Mouse (Mus musculus) gastrocnemius, postnatal 25 days (tissue): ENCODE measurements around the gene Zfp111. TPM values are rescaled to one million over a fixed set of nuclear protein-coding genes. Genes with fewer than 3 reads are reported as not detected.

Experiments used
- DNase-seq: peaks from one replicate; pipeline ENCODE4 v3.0.0; 2022
- long read RNA-seq, 2 experiments: library from polyadenylated mRNA; stranded (forward); transcript quantifications; one replicate each; pipeline ENCODE4 v2.0.0; 2021
- total RNA-seq, 2 experiments: library from RNA; stranded (reverse); gene quantifications; 1 replicate in 1 of 2; 2 replicates in 1 of 2; pipeline ENCODE4 v1.2.3; 2021

The Zfp111 gene
- total RNA-seq = 1 to 10 TPM; 2.5 to 2.6 TPM
- long read RNA-seq, experiment 1 = 0 reads
- long read RNA-seq, experiment 2 = 0 reads

- no peak for DNase-seq
Measured at GRCm38 (mm10) chr7:24211343-24211742, at the start of gene Zfp111. Gene Zfp111, minus strand, starts transcription at chr7:24211443.

- DNase-seq = no peak
Measured at GRCm38 (mm10) chr7:24260000-24260312, 48.7 kb upstream of the Zfp111 start.

- no peak for DNase-seq
Measured at GRCm38 (mm10) chr7:24259306-24259999, 48.2 kb upstream of the Zfp111 start.

DNA sequence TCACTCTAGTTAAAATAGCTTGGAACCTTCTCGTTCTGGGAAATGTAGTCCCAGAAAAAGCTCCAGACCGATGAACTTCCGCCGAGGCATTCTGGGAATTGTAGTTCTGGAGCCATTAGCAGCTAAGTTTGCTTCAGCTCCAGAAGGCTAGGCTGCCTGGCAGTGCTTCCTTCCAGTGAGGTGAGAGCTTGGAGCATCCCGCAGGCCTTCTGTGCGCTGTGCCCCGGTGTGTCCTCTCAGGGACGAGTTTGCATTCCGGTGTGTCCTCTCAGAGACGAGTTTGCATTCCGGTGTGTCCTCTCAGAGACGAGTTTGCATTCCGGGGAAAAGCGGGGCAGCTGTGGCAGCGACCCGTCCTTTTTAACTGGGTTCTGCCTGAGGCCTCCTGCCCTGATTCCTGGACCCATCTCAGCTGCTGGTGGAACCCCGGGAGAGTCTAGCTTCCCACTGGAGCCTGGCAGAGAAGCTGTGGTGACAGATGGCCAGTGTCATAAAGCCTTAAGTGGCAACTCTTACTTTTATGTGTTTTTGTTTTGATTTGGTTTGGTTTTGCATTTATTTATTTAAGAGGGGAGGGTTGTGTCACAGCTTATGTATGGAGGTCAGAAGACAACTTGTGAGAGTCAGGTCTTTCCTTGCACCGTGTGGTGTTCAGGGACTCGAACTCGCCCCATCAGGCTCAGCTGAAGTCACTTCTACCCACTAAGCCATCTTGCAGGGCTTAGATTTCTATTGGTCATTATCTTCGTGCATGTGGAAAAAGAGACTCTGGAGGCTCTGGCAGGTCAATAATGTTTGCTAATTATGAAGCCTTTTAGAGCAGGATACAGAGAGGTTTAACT lies 43.6 kb upstream of the Zfp111 start, which contains the start of gene Zfp108:
TSS of gene Zfp108 (plus strand) at position 162 of the 842 bp plus-strand sequence.
- DNase-seq = peak; percentile 81

DNA sequence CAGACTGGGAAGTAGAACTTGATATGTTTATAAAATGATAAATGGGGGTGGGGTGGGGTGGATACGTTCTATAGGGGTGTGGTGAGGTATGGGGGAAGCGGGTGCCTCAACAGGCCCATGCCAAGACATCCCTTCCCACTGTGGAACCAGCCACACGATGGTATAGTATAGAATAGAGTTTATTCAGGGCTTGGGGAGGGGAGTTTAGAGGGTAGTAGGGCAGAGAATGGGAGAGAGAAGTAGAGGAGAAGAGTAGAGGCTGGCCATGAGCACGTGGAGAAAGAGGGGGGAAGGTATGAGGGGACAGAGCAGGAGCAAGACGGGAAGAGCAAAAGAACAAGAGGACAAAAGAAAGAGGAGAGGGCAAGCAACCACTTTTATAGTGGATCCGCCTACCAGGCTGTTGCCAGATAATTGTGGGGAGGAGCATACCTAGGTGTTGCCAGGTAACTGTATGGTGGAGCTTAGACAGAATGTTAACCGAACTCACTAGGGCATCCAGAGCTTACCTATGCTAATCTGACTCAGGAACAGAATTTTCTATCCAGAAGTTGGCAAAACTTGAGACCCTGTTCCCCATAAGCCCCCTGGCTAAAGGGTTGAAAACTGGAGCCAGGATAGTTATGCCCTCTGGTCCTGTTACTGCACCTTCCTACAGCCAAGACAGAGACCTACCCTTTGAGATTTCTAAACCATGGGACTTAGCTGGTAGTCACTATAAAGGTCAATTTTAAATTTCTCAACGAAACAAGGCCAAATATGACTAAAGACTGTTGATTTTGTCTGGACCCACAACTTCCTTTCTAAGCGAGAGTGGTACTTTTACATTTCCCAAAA lies 42.8 kb upstream of the Zfp111 start:
- DNase-seq = no peak

DNA sequence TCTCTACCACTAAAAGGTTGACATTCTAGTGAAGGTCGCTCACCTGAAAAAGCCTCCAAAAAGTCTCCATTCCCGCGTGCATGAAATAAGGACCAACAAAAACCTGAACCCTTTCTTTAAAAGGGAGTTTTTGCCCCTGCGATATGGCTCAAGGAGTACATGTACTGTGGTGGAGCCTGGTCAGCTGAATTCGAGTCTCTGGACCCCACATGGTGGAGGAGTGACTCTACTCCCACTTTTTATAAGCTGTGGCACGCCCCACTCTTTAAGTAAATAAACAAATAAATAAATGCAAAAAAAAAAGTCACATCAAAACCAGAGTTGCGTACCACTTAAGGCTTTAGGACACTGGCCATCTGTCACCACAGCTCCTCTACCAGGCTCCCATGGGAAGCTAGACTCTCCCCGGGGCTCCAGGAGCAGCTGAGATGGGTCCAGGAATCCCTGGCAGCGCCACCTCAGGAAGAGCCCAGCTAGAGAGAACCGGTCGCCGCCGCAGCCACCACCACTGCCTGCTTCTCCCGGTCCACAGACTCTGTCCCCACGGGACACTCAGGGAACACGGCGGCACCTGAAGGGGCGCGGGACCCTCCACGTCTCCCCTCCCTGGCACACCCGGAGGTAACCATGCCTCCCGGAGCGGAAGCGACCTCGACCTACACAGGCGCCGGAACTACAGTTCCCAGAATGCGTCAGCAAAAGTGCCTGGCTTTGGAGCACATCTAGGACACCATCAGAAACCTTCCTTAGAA lies 26.0 kb upstream of the Zfp111 start, which contains the start of gene Zfp109:
TSS of gene Zfp109 (minus strand) at position 521 of the 752 bp plus-strand sequence.
- DNase-seq = peak; percentile 44

- no peak for DNase-seq
Measured at GRCm38 (mm10) chr7:24210296-24210695, 947 bp downstream of the Zfp111 start.

DNA sequence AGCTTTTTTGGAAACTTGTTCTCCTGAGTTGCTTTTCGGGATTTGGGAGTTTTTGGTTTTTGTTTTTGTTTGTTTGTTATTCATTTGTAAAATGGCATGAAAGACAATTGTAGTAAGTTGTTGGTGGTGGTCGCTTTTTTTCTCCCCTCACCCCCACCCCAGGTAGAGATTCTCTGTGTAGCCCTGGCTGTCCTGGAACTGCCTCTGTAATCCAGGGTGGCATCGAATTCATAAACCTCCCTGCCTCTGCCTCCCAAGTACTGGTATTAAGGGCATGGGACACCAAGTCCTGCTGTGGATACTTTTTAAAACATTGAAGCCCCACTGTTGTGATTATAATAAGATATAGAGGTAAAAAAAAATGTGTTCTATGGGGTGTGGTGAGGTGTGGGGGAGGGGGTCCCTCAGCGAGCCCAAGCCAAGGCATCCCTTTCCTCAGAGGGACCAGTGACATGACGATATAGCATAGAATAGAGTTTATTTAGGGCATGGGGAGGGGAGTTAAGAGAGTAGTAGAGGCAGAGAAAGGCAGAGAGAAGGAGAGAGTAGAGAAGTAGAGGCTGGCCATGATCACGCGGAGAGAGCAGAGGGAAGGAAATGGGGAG lies 2.9 kb downstream of the Zfp111 start:
- no peak for DNase-seq

DNA sequence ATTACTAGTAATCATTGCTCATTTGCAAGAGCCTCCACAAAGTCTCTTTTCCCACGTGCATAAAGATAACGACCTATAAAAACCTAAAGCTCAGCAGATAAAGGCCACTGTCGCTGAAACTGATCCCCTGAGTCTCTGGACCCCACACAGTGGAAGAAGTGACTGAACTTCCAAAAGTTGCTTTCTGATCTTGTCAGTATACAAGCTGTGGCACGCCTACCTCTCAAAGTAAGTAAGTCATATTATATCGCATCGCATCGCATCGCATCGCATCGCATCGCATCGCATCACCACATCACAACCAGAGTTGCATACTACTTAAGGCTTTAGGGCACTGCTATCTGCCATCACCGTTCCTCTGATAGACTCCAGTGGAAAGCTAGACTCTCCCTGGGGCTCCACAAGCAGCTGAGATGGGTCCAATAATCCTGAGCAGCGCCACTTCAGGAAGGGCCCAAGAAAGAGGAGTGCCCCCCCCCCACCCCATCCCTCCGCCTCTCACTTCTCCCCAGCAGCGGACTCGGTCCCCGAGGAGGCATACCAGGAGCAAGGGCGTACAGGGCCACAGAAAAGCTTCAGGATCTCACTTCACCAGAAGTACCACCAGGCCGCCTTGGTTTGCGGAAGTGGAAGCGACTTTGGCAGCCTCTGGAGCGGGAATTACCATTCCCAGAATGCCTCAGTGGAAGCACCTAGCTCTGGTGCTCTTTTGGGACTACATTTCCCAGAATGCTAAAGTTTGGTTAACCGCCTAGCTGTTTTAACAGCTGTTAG lies 3.6 kb downstream of the Zfp111 start:
- peak; percentile 70 for DNase-seq

- no peak for DNase-seq
Measured at GRCm38 (mm10) chr7:24196961-24197360, 14.3 kb downstream of the Zfp111 start.

- DNase-seq = no peak
Measured at GRCm38 (mm10) chr7:24193157-24193556, 18.1 kb downstream of the Zfp111 start.

DNA sequence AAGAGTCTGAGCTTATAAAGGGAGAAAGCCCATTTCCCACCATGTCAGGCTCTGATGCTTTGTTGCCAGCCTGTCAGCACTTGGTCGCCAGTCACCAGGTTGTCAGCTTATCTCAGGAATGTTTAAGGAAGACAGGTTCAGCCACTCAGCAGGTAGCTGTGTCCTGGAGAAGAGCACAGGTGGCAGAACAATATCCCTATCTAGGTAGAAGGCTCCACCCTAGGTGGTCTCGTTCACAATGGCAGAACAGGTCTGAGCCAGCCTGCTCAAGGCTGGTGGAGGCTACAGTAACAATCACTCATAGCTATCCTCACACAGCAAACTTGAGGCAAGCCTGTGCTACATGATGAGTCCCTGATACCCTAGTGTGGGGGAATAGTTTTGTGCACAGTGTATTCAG lies 19.9 kb downstream of the Zfp111 start:
- no peak for DNase-seq

DNA sequence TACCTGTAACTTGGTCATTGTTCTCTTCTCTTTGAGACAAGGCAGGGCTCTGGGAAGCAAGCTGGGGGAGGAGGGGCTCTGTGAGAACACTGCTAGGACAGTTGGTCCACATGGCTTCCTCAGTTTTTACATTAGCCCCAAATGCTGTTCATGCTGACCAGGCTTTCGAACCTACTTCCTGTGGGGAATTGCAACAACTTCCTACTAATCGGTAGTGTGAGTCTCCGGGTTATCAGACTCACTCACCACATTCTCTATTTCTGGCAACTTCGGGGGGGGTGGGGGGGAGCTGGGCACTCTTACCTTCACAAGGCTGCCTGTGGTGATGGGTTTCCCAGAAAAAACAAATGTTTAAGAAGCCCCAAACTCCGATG lies 21.7 kb downstream of the Zfp111 start:
- DNase-seq = no peak

- DNase-seq = no peak
Measured at GRCm38 (mm10) chr7:24188901-24189570, 22.2 kb downstream of the Zfp111 start.

DNA sequence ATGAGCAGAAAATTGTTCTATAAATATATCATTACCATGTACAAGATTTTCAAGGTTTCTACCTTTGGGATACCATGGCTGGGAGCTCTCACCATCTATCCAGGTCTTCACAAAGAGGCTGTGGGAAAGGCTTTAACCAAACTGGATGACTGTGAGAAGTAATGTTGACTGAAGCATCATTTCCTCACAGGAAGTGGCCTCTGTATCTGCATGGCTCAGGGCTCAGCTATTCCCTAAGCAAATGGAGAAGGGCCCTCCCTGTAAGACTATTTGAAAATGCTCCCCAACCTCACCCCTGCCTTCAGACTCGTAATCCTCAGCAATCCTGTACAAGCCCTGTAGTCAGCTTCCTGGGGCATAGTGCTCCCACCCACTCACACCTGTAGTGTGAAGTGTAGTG lies 23.6 kb downstream of the Zfp111 start:
- DNase-seq = no peak

DNA sequence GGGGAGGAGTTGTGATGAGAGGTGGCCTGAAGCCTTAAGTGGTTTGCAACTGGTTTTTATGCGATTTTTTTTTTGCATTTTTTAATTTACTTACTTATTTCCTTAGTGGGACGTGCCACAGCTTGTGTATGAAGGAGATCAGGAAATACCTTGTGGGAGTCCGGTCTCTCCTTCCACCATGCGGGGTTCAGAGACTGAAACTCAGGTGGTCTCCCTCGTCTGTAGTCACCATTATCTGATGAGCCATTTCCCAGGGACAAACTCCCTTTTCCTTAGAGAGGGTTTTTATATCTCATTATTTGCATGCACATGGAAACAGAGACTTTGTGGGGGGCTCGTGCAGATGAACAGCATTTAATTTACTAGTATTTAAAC lies 35.9 kb downstream of the Zfp111 start:
- no peak for DNase-seq

GRCm38 (mm10) chr7:24174618-24175336 lies 36.5 kb downstream of the Zfp111 start, which contains the start of gene Zfp114:
Gene Zfp114, plus strand, starts transcription at chr7:24175060.
- peak; percentile 28 for DNase-seq

DNA sequence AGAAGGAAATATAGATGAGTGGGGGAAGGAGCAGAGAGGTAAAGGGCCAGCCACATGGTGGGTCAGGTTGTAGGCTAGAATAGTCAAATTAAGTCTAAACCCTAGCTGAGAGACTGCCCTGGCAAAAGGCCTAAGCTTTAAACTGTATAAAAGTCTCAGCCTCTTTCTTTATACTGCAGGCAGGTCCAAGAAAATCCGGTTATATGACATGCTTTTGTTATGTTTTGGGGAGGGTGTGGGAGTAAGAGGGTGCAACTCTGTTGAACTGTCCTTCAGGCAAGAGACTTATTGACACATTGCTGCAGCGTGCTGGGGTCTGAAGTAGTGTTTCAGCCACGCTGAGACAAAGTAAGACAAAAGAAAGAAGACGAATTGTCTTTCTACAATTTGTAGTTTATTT lies 39.1 kb downstream of the Zfp111 start:
- DNase-seq = no peak

- no peak for DNase-seq
Measured at GRCm38 (mm10) chr7:24153272-24153671, 58.0 kb downstream of the Zfp111 start.
